Mouse (Mus musculus) retina, postnatal 1 day (tissue): Measurements from ENCODE around the gene Tmtc1.

ENCODE experiments used
- DNase-seq: peaks from one replicate; pipeline ENCODE4 v3.0.0-alpha.2; 2012

The Tmtc1 gene

DNA sequence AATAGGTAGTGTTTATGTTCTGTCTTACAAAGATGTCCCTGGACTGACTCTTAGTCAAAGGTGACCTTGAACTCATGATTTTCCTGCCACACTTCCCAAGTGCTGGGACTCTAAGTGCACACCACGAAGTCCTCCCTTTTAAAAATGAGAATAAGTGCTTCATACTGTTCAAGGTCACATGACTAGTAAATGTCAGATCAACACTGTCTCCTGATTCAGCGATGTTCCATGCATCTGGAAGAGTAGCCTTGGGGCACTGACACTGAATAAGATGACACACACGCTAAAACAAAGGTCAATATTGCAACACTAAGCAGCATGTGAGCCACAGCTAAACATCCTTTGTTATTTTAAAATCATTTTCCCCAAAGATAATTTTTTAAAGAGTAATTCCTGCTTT is 139.0 kb downstream of the Tmtc1 start:
- DNase-seq, result peak; percentile 28

DNA sequence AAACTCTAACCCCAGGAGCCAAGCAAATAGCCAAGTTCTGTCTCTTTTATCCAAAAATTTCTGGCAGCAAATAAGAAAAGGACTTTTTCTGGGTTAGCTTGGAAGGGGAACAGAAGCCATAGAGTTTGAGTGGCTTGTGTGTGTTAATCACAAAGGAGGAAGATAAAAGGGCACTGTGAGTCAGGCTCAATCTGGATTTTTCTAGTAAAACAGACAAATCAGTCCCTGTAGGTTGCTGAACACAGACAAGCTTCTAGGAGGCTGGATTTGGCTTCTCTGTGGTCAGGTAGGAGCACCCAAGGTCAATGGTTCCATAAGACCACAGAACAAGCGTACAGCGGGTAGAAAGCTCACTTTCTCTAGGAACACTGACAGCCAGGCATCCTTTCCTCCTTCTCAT is 141.9 kb downstream of the Tmtc1 start:
- DNase-seq, result no peak

DNA sequence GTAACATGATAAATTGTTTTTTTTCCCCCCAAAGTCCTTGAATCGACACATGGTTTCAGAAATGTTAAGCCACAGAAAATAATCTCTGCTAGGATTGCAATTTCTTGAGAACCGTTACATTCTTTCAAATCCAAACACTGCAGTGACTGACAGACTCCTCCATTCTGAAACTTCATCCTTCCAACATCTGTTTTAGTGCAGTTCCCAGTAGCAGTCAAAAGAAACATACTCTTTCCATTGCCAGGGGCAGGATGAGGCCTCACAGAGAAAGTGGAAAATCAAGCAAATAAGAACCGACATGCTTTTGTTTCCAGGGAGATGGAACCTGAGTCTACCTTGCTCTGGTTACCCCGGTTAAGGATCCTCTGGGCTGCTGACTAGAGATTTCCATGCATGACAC is 147.1 kb downstream of the Tmtc1 start:
- DNase-seq, result no peak

DNA sequence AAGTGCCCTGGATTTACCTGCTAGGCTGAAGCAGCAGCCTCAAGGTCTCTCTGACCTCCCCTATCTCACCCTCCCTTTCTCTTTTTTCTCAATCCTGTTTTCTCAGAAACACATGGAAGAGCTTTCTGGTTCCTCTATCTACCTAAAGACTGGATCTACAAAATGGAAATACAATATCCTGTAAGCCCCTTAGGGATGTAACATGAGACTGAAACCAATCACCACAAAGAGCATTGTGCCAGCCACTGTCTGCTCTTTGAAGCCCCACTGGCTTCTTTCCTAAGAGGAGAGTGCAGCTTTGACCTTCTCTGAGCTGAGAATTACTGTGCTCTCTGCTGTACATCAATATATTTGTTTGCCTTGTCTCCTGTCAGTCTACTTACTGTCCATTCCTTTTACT is 147.8 kb downstream of the Tmtc1 start:
- no peak for DNase-seq

DNA sequence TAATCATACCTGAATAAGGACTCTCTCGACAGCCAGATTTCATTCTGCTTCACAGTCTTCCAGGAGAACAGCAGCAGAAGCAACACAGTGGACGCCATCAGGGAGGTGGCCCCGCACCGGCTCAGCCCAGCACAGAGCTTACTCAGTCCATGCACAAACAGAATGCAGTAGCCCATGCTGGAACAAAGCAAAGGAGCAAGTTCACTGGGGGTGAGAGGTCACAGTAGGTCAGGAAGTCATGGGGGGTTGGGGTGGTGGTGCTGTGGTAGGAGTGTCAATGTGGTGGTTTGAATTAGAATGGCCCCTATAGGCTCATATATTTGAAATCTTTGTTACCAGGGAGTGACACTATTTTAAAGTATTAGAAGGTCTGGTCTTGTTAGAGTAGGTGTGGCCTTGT is 149.7 kb downstream of the Tmtc1 start:
- DNase-seq, result no peak

DNA sequence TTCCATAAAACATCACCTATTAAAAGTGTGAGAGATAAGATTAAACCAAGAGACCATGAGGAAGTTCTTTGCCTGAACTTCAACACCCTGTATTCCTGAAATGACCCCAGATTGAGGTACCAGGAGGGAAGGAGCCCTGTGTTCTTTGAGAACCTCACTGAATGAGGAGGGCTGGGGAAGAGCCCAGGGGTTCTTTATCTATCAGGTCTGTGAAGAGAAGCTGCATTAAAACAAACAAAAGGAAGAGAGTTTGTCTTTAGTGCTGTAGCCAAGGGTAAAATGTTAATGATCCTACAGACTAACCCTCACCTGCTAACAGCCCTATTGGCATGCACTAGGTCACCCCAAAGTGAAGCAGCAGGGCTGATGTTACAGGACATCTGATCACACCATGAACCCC is 153.3 kb downstream of the Tmtc1 start:
- no peak for DNase-seq

DNA sequence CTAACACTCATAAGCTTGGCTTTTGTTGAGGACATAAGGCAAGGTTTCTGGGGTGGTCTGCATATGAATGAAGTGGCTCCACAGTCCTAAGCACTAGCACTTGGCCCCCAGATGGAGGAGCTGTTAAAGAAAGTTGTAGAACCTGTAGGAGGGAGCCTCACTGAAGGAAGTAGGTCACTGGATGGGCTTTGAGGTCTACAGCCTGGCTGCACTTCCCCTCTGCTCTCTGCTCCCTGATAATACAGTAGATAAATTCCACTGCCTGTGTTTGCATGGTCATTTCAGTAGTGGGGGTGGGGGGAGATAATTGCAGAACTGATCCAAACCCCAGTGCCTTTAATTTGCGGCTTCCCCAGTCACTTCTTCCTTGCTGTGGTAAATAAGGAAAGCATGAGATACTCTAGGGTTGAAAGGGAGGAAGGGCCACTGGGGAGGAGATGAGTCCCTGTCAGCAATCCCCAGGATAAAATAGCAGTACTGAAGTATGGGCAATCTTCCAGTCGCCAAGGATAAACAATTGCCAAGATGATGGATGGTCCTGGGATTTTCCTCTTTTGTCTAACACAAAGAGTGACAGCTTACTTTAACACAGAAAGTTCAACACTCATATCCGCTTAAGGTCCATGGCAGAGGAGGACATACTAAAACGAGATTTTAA is 160.8 kb downstream of the Tmtc1 start:
- no peak for DNase-seq

DNA sequence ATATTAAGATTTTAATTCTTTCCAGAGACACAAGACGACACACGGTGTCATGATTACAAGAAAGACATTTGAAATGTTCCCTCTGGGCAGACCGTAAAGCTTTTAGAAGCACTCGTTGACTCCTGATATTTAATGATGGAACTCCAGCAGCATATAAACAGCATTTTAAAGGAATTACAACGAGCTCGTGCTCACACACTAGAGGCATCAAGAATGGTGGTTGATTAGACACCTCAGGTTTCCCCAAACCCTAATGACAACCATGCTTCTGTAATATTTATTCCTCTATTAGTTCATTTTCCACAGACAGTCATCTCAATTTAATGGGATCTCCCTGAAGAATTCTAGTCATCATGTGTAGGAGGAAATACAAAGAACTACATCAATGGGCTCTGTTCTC is 164.9 kb downstream of the Tmtc1 start:
- no peak for DNase-seq

DNA sequence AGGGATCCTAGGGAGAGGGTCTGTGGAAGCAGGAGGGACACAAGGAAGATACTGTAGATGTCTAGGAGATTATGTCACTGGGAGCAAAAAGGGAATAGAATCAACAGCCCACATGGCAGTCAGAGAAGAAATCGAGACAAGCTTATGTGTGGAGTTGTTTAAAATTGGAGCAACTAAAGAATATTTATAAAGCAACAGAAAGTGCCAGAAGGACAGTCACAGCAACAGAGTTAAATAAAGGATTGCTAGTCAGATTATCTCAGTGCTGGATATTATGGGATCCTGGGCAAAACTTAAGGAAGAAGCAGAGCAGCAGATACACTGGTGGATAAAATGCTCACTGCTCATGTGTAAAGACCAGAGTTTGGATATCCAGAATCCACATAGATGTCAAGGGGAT is 167.8 kb downstream of the Tmtc1 start:
- DNase-seq, result no peak

DNA sequence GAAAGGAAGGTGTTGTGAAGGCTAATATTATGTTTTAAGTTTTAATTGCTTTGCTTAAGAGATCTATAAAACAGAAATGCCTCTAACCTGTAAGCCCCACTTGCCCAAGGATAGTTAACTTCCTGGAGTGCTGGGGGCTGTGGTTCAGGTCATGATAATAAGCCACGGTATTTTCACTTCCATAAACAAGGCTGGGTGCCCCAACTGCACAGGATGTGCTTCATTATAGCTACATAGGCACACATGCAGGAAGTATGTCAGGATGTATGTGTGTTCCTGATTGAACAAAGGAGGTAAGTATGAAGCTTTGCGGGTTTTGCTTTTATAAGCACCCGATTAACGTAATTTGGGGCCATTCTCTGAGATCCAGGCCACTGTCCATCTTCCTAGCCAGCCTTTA is 169.1 kb downstream of the Tmtc1 start:
- DNase-seq, result no peak

DNA sequence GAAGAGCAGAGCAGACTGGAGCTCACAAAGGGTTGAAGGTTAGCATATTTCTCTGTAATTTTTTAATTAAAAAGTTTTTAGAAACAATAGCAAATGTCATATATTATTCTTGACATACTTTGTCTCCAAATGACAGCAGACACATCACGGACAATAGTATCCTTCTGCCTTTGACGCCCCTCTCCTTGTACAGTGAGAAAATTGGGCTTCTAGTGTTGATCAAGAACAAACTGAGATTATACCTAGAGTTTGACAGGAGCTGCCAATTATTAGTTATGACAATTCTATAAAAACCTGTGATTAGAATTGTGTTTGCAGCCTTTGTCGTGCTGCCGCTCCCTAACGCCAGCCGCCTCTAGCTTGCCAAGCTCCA is 183.5 kb downstream of the Tmtc1 start:
- DNase-seq, result no peak

DNA sequence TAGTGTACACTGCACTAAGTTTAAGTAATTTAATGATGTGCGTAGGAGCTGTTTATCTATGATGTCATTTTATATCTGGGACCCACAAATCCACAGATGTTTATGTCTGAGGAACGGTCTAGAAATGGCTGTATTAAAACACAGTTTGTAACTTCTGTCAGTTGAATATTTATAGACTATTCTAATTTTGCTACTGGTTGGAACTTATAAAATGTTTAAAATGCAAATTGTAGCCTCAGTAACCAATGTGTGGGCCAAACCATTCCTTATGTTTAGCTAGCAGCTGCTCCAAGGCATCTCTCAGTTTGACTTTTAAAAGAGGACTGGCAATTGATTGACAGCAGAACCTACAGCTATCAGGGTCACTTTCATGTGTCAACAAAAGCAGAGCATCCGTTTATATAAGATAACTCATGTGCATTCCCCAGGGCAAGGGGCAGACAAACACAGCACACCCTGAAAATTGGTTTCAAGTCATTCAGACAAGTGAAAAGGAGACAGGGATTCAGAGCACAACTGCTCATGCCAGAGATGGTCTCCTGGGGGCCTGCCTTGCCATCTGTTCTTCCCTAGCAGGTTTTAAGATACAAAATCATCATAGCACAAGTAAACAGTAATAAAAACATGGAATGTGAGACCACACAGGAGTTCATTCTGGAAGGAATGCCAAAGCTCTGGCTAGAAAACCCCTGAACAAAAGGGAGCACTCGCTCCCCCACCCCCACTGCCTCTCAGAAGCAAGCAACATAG is 184.0 kb downstream of the Tmtc1 start:
- peak; percentile 45 for DNase-seq

DNA sequence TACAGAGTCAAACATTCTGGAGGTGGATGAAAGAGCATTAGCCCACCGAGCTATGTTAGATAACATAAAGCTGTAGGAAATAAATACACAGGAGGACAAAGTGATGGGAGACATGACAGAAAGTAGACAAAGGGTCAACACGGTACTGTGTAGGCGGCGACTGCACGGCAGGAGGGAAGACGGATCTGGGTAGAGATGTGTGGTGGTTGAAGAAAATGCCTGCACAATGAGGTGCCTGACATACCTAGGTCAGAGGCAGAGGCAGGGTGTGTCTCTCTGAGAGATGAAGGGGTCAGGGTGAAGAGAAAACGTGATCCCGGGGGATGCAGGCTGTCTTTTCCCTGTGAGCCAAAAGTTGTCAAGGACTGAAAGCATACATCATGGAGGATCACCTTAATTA is 185.1 kb downstream of the Tmtc1 start:
- DNase-seq, result no peak

DNA sequence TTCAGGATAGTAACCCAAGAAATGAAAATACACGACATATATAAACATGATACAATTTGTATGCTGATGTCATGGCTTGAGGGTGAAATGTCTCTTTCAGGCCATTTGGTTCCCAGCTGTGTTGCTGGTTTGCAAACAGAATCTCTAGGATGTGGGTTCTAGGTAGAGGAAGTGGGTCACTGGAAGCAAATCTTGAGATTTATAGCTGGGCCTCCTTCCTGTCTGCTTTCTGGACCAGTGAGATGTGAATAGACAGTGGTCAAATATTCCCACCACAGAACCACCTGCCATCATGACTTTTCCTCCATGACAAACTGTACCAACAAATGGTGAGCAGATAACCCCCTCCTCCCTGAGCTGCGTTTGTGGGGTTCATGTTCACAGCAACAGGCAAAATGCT is 186.4 kb downstream of the Tmtc1 start:
- no peak for DNase-seq

DNA sequence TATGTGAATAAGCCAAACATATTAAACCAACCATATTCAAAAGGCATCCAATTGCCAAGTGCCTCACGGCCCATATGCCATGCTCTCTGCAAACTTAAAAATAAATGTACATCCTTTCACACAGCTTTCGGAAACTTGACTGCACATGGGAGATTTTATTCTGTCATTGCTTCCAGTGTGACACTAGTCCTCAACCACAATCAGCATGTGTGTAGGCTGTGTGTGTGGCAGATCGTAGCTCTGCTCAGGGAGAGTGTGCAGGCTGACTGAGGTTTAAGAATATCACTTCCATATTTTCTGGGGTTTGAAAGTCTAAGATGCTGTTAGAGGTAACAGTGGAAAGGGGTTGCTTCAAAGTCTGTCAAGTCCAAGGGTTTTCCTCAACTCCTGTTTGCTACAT is 188.1 kb downstream of the Tmtc1 start:
- DNase-seq, result no peak

DNA sequence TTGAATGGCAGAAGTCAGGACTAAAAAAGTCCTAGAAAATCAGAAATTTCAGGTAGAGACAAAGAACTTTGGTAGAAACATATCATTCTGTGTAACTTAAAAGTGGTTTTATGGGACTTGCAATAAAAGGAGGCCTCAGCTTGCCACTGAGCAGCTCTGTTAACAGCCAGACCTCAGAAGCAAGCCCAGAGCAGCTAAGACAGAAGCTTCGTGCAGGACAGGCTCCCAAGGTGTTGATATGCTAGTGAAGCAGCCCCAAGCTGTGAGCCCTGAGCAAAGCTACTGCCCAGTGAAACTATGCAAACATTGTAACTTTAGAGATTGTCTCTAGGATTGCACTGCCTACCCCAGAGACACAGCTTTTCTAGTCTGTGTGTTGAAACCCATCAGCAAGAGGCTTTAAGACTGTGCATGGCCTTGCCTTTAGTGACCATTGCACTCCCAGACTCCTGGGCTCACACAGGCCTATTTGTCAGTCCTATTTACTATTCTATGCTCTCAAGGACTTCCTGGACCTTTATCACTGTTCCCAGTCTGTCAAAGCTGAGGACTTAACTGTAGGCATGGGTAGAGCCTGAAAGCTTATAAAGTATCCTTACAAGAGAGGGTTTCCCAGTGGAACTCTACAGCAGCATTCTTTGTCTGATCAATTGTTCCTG is 188.7 kb downstream of the Tmtc1 start:
- no peak for DNase-seq

DNA sequence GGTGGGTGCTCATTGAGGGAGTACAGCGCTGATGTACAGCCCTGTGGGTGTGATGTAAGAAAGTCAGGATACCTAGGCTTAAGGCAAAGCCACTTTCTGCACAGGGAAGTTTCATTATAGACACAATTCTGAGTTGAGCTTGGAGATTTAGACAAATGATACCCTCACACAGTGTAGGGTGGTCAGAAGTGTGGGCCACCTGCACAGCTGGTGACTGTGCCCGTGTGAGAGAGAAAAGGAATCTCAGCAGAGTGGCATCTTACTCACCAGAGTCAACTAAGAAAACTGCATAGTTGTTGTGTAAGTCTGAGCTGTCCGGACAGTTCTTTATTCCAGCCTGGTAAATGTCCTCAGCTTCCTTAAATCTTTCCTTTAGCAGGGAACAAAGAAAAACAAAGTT is 195.0 kb downstream of the Tmtc1 start:
- no peak for DNase-seq

DNA sequence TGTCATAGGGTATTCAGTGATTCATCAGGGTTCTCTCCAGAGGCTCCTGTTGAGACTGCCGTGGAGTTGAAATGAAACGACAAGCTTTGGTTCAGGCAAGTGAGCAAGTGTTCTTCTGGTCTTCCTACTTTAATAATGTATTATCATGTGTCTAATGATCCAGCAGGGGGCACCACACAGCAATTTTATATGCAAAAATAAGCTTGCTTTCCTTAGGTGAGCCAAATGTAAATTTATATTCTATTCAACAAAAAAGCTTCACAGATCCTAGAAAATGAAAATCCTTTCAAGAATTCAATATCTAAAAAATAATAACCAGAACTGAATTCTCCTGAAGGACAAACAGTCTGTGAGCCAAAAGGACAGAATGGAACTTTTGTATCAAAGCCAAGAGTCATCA is 195.6 kb downstream of the Tmtc1 start:
- peak; percentile 71 for DNase-seq

DNA sequence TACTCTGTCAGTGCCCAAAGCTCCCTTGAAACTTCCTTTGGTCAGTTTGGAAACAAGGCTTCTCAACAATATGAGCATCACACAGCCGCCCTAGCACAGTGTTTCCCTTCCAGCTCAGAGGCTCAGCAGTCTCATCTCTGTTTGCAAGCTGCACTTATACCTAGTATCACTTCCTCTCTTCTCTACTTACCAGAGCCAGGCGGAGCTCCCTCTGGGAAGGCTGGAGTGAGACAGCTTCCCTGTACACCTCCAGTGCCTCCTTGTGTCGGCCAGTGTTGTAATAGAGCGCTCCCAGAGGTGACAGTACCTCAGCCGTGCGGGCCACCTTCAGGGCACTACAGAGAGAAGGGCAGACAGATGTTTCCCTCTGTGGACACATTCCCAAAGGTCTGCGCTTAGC is 197.6 kb downstream of the Tmtc1 start:
- DNase-seq, result no peak

DNA sequence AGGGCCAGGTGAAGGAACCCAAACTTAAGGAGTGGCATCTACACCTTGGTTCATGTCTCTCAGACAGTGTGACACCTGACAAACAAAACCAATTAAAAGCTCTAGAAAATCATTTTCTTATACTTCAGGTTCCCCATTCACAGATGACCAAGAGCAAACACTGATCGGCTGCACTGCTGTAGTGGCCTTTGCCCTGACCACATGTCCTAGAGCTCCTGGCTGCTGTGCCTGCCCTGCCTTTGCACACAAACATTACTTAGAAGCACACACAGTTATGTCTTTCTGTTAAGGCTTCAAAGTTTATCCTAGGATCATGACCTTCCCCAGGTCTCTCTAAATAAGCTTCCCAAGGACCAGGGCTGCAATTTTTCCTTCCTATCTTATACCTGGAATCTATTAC is 199.4 kb downstream of the Tmtc1 start:
- DNase-seq, result no peak

DNA sequence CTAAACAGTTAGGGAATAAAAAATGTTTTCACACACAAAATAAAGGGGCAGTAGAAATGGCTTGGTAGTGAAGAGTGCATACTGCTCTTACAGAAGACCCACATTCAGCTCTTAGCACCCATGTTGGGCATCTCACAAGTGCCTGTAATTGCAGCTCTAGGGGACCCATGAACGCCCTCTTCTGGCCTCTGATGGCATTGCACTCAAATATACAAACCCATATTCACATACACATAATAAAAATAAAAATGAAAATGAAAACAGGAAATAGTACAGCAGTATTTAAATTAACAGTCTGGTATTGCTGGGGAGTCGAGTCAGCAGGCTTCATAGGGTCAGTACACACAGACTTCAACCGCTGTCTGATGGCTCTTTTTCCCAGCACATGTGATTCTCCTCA is 201.9 kb downstream of the Tmtc1 start:
- no peak for DNase-seq

DNA sequence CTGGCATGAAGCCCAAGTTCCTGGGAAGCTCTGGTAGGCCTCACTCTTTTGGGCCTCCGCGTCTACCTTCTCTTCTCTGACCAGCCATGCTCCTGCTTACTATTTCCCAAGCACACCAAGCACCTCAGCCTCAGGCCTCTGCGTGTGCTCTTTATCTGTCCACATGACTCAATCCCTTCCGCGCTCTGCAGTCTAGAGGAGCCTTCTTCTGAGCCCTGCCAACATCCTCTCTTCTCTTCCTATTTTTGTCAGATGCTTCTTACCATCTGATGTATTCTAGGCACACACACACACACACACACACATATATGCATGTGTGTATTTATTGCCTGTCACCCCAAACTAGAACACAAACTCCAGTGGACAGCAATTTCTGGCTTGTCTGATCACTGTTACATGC is 202.5 kb downstream of the Tmtc1 start:
- DNase-seq, result no peak

DNA sequence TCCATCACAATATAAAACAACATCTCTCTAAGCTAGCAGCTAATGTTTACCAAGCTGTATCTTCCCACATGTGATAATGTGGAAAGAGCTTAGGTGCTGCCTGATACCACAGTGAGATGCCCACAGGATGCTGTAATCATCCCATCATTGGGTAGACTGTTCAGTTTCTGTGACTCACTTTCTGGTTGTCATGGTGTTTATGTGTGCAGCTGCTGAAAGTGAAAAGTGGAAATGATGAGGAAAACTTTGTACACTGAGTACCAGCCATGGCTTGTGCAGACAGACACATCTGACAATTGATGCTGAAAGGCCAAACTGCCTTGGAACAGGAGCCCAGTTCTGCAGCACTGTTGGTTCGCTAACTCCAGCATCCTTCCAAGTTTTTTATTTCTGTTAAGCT is 204.9 kb downstream of the Tmtc1 start:
- no peak for DNase-seq

DNA sequence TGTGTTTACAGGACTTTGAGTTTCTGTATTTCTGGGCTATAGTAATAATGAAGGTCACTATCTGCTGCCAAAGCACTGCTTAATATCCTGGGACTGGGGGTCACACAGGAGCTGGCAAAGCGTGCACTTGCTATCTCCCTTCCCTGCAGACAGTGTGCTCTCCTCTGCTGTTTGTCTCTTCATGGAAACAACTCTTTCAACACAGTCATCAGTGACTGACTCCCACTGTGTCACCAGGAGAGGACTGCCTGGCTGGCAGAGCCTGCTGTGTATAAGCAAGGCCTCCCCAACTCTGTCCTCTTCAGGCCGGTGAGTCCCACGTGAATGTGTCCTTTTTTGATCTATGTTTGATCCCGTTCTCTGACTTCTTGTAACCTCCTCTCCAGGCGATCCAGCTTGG is 206.7 kb downstream of the Tmtc1 start:
- no peak for DNase-seq
